Mouse (Mus musculus) CH12.LX (cell line): ENCODE data around the gene Hes1.

Experiments
- CTCF ChIP-seq, 2 experiments: IDR thresholded peaks in 1 of 2; conservative IDR thresholded peaks in 1 of 2; 2 replicates each; pipeline ENCODE4 v1.5.1; 2011 to 2012; ENCODE audit warnings: low read depth in 2 of 2, low read length in 2 of 2, improper control_type of control experiment in 1 of 2, inconsistent platforms in 1 of 2, mild to moderate bottlenecking in 1 of 2, moderate library complexity in 1 of 2
- EP300 ChIP-seq: IDR thresholded peaks from 2 replicates; pipeline ENCODE4 v1.6.1; 2011; ENCODE audit warnings: low read length, improper control_type of control experiment
- MEF2A ChIP-seq: IDR thresholded peaks from 2 replicates; pipeline ENCODE4 v1.6.1; 2014; ENCODE audit warnings: low read depth, mild to moderate bottlenecking, inconsistent platforms, low read length, improper control_type of control experiment, borderline replicate concordance
- POLR2A ChIP-seq: IDR thresholded peaks from 2 replicates; pipeline ENCODE4 v1.6.1; 2011; ENCODE audit warnings: low read depth, mild to moderate bottlenecking, improper control_type of control experiment, low read length
- TCF12 ChIP-seq: IDR thresholded peaks from 2 replicates; pipeline ENCODE4 v1.6.1; 2014; ENCODE audit warnings: low read depth, mild to moderate bottlenecking, inconsistent platforms, low read length, improper control_type of control experiment

DNA sequence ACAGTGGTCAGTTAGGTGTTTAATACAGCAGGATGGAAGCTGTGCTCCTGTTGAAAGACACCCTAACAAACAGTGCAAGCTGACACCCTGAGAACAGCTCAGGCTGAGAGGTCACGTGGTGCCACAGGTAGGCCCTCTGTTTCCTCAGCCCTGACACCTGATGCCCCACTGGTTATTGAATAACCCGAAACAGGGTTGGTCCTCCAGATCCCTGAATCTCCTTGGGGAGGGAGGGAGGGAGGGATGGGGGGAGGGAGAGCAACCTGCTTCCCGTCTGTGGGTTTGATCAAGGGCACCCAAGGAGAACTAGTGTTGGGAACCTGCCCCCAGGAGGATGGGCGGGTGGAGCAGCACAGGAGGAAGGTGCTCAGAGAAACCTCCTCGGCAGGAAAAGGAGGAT, 18.6 kb upstream of the Hes1 start:
- TF ChIP-seq MEF2A (no peak), POLR2A (no peak), EP300 (no peak), TCF12 (no peak), CTCF (conservative IDR thresholded peaks at IDR 0.05 in 1 of 2, IDR thresholded peaks at IDR 0.05 in 1 of 2; ENCODE audit: low read depth in 2 of 2, low read length in 2 of 2) (no peak)
